Mouse (Mus musculus): ENCODE results near the gene Fgf11.
A peak's percentile ranks its signal among the peaks of the same experiment; 100 is the strongest.

GRCm38 (mm10) chr11:69763551-69763950, 38.1 kb downstream of the Fgf11 start:
- TF ChIP-seq CTCF (IDR thresholded peaks at IDR 0.05; ENCODE audit: extremely low read depth, insufficient read length, insufficient replicate concordance, low read depth, low read length) (peak; percentile 33; the same call in 1 of the 2 replicates), POLR2A (IDR thresholded peaks at IDR 0.05; ENCODE audit: low read depth, low read length) (no peak)

Data from small intestine, adult 2 months (tissue).